Mouse (Mus musculus) urinary bladder, postnatal 25 days (tissue): Measurements from ENCODE around the gene Usp22.
"Not testable (repeated sequence)": the region's sequence is repeated elsewhere in the genome, so short reads cannot be mapped to it uniquely, and the experiment has no call there.

Experiments used
- DNase-seq: peaks from one replicate; pipeline ENCODE4 v3.0.0; 2022; ENCODE audit warnings: low spot score

Usp22 gene

DNA sequence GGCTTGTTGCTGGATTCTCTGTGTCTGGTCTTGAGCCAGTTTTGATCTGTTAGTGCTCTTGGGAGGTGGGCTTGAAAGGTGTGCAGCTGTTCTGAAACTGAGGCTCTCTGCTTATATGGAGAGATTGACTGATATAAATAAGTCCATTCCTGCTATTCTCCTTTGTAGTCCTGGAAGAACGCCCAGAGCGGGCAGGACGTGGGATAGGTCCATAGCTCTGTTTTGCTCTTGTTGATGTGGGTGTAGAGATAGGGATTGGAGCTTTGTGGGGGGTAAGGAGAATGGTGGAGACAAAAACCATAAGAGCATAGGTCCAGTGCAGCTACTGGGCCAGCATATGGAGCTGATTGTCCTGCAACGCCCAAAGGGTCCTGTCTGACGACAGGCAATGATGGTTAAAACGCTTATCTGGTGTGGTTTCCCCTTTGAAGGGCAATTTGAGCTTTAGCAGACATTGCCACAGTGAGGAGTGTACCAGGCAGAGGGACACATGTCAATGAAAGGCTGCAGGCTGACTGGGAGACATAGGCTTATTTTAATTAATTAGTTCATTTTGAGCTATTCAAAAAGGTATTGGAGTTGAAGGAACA, 31.8 kb downstream of the Usp22 start:
- no peak for DNase-seq

DNA sequence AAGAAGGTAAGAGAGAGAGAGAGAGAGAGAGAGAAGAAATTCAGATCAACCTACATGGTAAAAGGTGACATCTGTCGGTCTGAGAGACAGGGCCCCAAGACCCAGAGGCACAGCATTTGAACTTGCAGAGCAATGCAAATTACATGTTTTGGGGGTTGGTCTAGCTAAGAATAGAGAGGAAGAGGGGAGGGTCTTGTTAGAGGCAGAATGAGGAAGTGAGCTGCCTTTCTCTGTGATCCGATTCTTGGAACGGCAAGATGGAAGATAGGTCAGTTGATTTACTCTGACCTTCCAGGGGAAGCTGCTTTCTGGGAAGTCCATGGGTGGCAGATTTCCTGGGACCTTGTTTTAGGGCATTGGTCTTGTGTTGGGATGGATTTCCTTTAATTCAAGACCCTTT, 32.6 kb downstream of the Usp22 start:
- DNase-seq: no peak

DNA sequence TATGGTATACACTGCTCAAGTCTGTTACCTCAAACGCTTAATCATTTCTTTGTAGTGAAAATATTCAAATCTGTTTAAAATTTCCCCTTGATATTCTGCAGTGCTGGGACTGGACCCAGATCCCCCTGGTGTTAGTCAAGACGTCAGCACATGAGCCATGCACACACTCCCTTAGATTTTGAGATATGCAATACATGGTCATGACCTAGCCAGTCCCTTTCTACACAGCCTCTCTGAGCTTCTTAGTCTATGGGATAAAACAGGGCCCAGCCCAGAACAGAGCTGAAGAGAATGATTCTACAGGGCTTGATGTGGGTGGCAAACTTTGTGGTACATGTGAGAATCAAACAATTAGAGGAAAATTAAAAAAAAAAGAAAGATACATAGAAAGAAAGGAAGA, 33.2 kb downstream of the Usp22 start:
- no peak for DNase-seq

DNA sequence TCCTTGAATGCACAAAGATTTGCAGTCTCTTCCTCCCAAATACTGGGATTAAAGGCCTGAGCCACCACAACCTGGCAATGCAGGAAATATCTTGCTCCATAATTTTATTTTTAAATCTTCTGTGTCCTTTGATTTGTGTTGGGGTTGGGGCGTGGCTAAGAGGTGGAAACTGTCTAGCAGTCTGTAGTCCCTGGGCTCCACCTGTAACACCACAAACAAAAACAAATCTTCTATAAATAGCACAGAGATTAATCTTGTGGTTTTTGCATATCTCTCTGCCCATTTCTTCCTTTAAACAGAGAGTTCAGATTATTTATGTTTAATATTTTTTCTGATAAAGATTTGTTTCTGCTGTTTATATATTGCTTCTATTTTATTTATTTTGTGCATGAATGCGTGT, 41.9 kb downstream of the Usp22 start:
- no peak for DNase-seq

- not testable (repeated sequence) for DNase-seq
Observed at GRCm38 (mm10) chr11:61130646-61131045, 44.2 kb downstream of the Usp22 start.

GRCm38 (mm10) chr11:61129305-61129704, 45.5 kb downstream of the Usp22 start:
- no peak for DNase-seq

DNA sequence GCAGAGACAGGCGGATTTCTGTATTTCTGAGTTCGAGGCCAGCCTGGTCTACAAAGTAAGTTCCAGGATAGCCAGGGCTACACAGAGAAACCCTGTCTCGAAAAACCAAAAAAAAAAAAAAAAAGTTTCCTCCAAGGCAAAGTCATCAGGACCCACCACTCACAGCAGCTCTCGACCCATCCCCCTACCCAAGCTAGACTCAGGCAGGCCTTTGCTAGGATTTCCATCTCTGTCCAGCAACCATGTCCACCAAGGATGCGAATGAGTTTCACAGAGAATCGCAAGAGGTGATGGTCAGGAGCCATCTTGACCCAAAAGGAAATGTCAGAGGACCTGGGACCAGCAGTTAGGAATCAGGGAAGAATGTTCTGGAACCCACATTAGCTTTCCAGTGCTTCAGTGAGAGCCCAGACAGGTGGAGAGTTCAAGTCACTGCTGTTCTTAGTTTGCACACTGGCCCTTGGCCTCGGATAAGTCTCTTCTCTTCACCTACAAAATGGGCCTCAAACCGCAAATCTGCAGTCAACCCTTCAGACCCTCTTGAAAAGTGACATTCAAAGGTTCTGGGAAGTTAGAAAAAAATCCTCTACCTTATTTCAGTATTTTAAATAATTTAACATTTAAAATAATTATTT, 47.3 kb downstream of the Usp22 start:
- no peak for DNase-seq

GRCm38 (mm10) chr11:61126606-61127355, 48.1 kb downstream of the Usp22 start, which contains the start of gene Tnfrsf13b:
Tnfrsf13b (plus strand) TSS chr11:61126755.
- no peak for DNase-seq

GRCm38 (mm10) chr11:61125970-61126369, 48.9 kb downstream of the Usp22 start:
- DNase-seq: no peak

DNA sequence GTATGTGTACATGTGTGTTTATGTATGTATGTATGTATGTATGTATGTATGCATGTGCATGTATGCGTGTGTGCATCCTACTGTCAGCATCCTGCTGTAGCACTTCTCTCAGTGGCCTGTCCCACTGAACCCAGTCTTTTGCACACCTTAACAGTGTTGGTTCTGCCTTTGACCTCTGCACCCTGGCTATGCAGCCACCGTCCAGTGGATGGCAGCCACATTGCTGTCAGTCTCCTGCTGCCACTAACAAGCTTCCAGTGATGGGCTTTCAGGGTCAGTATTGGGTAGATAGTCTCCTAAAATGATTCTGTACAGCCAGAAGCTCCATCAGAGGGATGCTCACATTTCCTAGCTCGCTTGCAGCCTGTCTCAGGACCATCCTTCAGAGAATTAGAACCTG, 51.0 kb downstream of the Usp22 start:
- no peak for DNase-seq

- DNase-seq: no peak
Observed at GRCm38 (mm10) chr11:61122769-61123288, 52.0 kb downstream of the Usp22 start.

DNA sequence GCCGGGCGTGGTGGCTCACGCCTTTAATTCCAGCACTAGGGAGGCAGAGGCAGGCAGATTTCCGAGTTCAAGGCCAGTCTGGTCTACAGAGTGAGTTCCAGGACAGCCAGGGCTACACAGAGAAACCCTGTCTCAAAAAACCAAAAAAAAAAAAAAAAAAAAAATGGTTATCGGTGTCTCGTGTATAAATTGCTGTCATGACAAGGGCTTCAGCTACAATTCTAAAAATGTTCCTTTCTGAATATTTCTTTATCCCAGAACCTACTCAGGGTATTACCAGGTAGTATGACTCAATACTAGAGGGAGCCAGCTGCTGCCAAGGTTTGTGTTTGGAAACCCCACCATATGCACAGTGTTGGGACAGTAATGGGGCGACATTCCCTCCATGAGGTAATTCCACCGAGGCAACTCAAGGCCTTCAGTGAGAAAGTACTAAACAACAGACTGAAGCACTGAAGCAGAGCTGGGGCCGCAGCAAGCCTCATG, 52.5 kb downstream of the Usp22 start:
- no peak for DNase-seq

- DNase-seq: no peak
Observed at GRCm38 (mm10) chr11:61119996-61120583, 54.8 kb downstream of the Usp22 start.

- no peak for DNase-seq
Observed at GRCm38 (mm10) chr11:61116226-61116625, 58.6 kb downstream of the Usp22 start.

DNA sequence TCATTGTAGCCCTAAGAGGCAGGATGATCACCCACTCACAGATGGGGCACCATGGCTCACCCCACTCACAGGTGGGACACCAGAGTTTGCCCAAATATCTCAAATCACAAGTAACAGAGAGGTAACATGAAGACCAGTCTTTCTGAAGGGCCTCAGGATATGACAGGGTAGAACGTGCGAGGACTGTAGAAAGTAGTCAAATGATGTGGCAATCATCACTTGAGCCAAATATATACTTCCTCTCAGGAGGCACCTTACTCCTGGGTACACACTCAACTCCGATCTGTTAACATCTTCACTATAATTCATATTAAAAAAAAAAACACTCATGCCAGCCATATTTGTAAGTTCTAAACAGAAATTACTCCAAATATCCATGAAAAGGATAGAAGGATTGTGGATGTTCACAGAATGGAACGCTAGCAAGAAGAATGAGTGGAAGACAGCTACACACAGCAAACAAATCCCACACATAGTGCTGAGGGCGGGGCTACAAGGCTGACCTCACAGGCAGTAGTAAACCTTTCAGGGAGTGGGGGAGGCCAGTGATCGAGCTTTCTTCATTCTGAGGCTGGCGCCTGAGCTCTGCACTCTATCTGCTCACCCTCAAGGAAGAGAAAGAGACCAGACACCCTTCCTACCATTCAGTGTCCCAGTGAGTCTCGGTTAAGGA, 62.4 kb downstream of the Usp22 start:
- DNase-seq: no peak

DNA sequence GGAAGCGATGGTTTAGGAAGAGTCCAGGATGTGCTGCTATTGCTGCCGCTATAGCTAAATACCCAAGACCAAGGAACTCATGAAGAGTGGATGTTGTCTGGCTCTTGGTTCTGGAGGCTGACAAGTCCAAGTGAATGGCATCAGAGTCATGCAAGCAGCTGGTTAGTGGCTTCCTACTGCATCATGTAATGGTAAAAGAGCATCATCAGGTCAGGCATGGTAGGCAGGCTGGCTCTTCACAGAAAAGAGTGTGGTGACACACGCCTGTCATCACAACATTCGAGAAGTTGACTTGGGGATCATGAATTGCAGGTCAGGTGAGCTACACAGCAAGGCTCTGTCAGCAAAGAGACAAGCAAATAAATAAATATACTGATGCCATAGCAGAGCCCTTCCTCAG, 63.4 kb downstream of the Usp22 start:
- DNase-seq: no peak

- no peak for DNase-seq
Observed at GRCm38 (mm10) chr11:61110928-61111327, 63.9 kb downstream of the Usp22 start.

- DNase-seq: no peak
Observed at GRCm38 (mm10) chr11:61110113-61110512, 64.7 kb downstream of the Usp22 start.

- DNase-seq: no peak
Observed at GRCm38 (mm10) chr11:61109707-61110106, 65.1 kb downstream of the Usp22 start.

- DNase-seq: no peak
Observed at GRCm38 (mm10) chr11:61108911-61109361, 65.9 kb downstream of the Usp22 start.

DNA sequence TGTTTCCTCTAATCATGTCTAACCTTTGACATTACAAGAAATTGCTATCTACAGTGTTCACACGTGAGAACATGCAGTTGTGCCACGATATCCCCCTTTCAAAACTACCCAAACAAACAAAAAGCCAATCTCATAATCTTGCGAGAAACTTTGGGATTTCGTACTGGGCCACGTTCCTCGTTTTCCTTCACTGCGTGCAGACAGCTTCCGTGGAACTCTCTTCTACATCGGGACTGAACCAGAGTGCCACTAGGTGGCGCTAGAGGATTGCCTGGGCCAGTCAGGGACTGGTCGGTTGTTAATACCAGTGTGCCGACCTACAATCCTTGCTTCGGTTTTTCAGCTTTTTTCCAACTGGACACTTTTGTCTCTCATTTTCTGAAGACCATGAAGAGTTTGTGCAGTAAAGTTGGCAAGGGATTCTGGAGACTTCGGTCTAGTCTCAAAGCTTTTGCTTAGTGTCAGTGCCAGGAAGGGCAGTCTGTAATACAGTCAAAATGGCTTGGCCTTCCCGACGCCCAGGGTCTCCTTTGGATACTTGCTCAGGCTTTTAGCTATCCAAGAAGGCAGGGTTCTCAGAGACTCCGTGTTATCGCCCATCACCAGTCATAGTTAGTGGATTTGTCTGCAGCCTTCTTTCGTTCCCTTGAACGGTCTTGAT, 70.5 kb downstream of the Usp22 start:
- peak; percentile 88 for DNase-seq
